Mouse (Mus musculus) cortical plate, adult 2 months (tissue): ENCODE results near the gene Sf3a1.

ENCODE experiments used
- CTCF ChIP-seq: fragments of 200-500 bp; IDR thresholded peaks from 2 replicates; pipeline ENCODE4 v1.5.1; 2011; ENCODE audit warnings: mild to moderate bottlenecking, control low read depth, low read length; ENCODE audit not compliant: insufficient read depth; ENCODE audit errors: extremely low read depth
- POLR2A ChIP-seq: fragments of 200-500 bp; IDR thresholded peaks from 2 replicates; pipeline ENCODE4 v1.6.1; 2011; ENCODE audit warnings: mild to moderate bottlenecking, low read length, control low read depth; ENCODE audit not compliant: insufficient read depth; ENCODE audit errors: extremely low read depth

- no peak for TF ChIP-seq POLR2A
- TF ChIP-seq CTCF, result no peak
Observed at GRCm38 (mm10) chr11:4231435-4231834, 71.3 kb downstream of the Sf3a1 start.
